Mouse (Mus musculus): ENCODE data around the gene Dnpep. TPM values are rescaled to one million over a fixed set of nuclear protein-coding genes. Genes with fewer than 3 reads are reported as not detected.

The Dnpep gene
- polyA plus RNA-seq, 1 experiment from 2014 or later = 115 TPM

GRCm38 (mm10) chr1:75357261-75357660 lies 39.5 kb upstream of the Dnpep start:
- H3K9me3 ChIP-seq (ENCODE audit: control insufficient read depth, low read length) = no peaks in the 10 kb centered on the region
- peaks cover 29% of the 10 kb centered on the region for H3K27me3 ChIP-seq (replicated peaks; ENCODE audit: control insufficient read depth, insufficient read depth, low read length)
- 64% methylated on average over 7 of the region's 7 CpGs for WGBS
- H3K4me2 ChIP-seq (ENCODE audit: low read depth, low read length) = no peak overlapping the region
- H3K36me3 ChIP-seq (ENCODE audit: control insufficient read depth, insufficient read depth, low read length) = no peaks in the 10 kb centered on the region
- no peak for ATAC-seq (ENCODE audit: low read depth)
- H3K4me3 ChIP-seq (ENCODE audit: low read depth, low read length) = no peak overlapping the region
- no peak overlapping the region for H3K27ac ChIP-seq (replicated peaks; ENCODE audit: low read depth, low read length)
- peaks cover 22% of the 10 kb centered on the region for H3K4me1 ChIP-seq (ENCODE audit: control insufficient read depth, insufficient read depth, low read length)
- no peak overlapping the region for H3K9ac ChIP-seq (ENCODE audit: low read depth, low read length)
- DNase-seq (ENCODE audit: low spot score) = peak; percentile 59

GRCm38 (mm10) chr1:75349275-75349674 lies 31.5 kb upstream of the Dnpep start:
- Histone ChIP-seq H3K36me3 (ENCODE audit: control insufficient read depth, insufficient read depth, low read length) (no peaks in the 10 kb centered on the region), H3K4me3 (ENCODE audit: low read depth, low read length) (no peak overlapping the region), H3K27me3 (replicated peaks; ENCODE audit: control insufficient read depth, insufficient read depth, low read length) (no peaks in the 10 kb centered on the region), H3K9ac (ENCODE audit: low read depth, low read length) (no peak overlapping the region), H3K27ac (replicated peaks; ENCODE audit: low read depth, low read length) (no peak overlapping the region), H3K9me3 (ENCODE audit: control insufficient read depth, low read length) (no peaks in the 10 kb centered on the region), H3K4me1 (ENCODE audit: control insufficient read depth, insufficient read depth, low read length) (peaks cover 12% of the 10 kb centered on the region), H3K4me2 (ENCODE audit: low read depth, low read length) (no peak overlapping the region)
- DNase-seq (ENCODE audit: low spot score) (no peak), ATAC-seq (ENCODE audit: low read depth) (no peak)
- 35% methylated on average over 5 of the region's 5 CpGs for WGBS

GRCm38 (mm10) chr1:75347279-75347678 lies 29.5 kb upstream of the Dnpep start:
- Histone ChIP-seq H3K9me3 (ENCODE audit: control insufficient read depth, low read length) (no peaks in the 10 kb centered on the region), H3K9ac (ENCODE audit: low read depth, low read length) (no peak overlapping the region), H3K27me3 (replicated peaks; ENCODE audit: control insufficient read depth, insufficient read depth, low read length) (no peaks in the 10 kb centered on the region), H3K36me3 (ENCODE audit: control insufficient read depth, insufficient read depth, low read length) (no peaks in the 10 kb centered on the region), H3K4me3 (ENCODE audit: low read depth, low read length) (no peak overlapping the region), H3K4me2 (ENCODE audit: low read depth, low read length) (no peak overlapping the region), H3K27ac (replicated peaks; ENCODE audit: low read depth, low read length) (no peak overlapping the region), H3K4me1 (ENCODE audit: control insufficient read depth, insufficient read depth, low read length) (peaks cover 18% of the 10 kb centered on the region)
- DNase-seq (ENCODE audit: low spot score) (no peak), ATAC-seq (ENCODE audit: low read depth) (no peak)
- 79% methylated on average over 5 of the region's 5 CpGs for WGBS

GRCm38 (mm10) chr1:75345036-75345935 lies 27.5 kb upstream of the Dnpep start:
- peak overlapping the region; percentile 52; the same call in 1 of the 2 replicates for H3K27ac ChIP-seq (replicated peaks; ENCODE audit: low read depth, low read length)
- H3K4me3 ChIP-seq (ENCODE audit: low read depth, low read length) = no peak overlapping the region
- peaks cover 18% of the 10 kb centered on the region for H3K4me1 ChIP-seq (ENCODE audit: control insufficient read depth, insufficient read depth, low read length)
- ATAC-seq (ENCODE audit: low read depth) (peak; percentile 50; the same call in 1 of the 2 replicates), DNase-seq (ENCODE audit: low spot score) (peak; percentile 36)
- no peaks in the 10 kb centered on the region for H3K27me3 ChIP-seq (replicated peaks; ENCODE audit: control insufficient read depth, insufficient read depth, low read length)
- no peaks in the 10 kb centered on the region for H3K9me3 ChIP-seq (ENCODE audit: control insufficient read depth, low read length)
- 27% methylated on average over 20 of the region's 20 CpGs for WGBS
- H3K4me2 ChIP-seq (ENCODE audit: low read depth, low read length) = peak overlapping the region; percentile 8; the same call in 1 of the 2 replicates
- no peaks in the 10 kb centered on the region for H3K36me3 ChIP-seq (ENCODE audit: control insufficient read depth, insufficient read depth, low read length)
- no peak overlapping the region for H3K9ac ChIP-seq (ENCODE audit: low read depth, low read length)

- peak; percentile 82 for DNase-seq (ENCODE audit: low spot score)
- no peak overlapping the region for H3K4me3 ChIP-seq (ENCODE audit: low read depth, low read length)
- peak overlapping the region; percentile 52; the same call in 1 of the 2 replicates for H3K27ac ChIP-seq (replicated peaks; ENCODE audit: low read depth, low read length)
- H3K27me3 ChIP-seq (replicated peaks; ENCODE audit: control insufficient read depth, insufficient read depth, low read length) = no peaks in the 10 kb centered on the region
- 0 out of 2 replicates have a peak overlapping the region, but pooled peaks have one; percentile 27 for H3K9ac ChIP-seq (ENCODE audit: low read depth, low read length)
- peak; percentile 67 for ATAC-seq (ENCODE audit: low read depth)
- H3K4me2 ChIP-seq (ENCODE audit: low read depth, low read length) = peak overlapping the region; percentile 8; the same call in 1 of the 2 replicates
- H3K4me1 ChIP-seq (ENCODE audit: control insufficient read depth, insufficient read depth, low read length) = peaks cover 24% of the 10 kb centered on the region
- 7% methylated on average over 15 of the region's 15 CpGs for WGBS
- H3K9me3 ChIP-seq (ENCODE audit: control insufficient read depth, low read length) = no peaks in the 10 kb centered on the region
- H3K36me3 ChIP-seq (ENCODE audit: control insufficient read depth, insufficient read depth, low read length) = no peaks in the 10 kb centered on the region
These were observed 26.7 kb upstream of the Dnpep start for GRCm38 (mm10) chr1:75344291-75345035.

- peaks cover 39% of the 10 kb centered on the region for H3K4me1 ChIP-seq (ENCODE audit: control insufficient read depth, insufficient read depth, low read length)
These were observed 25.2 kb upstream of the Dnpep start for GRCm38 (mm10) chr1:75342874-75343416.

GRCm38 (mm10) chr1:75340519-75340918 lies 22.7 kb upstream of the Dnpep start:
- WGBS = 73% methylated on average over 2 of the region's 2 CpGs
- H3K4me1 ChIP-seq (ENCODE audit: control insufficient read depth, insufficient read depth, low read length) = peaks cover 44% of the 10 kb centered on the region

More at GRCm38 (mm10) chr1:75342874-75343416, 25.2 kb upstream of the Dnpep start:
- Histone ChIP-seq H3K27me3 (replicated peaks; ENCODE audit: control insufficient read depth, insufficient read depth, low read length) (no peaks in the 10 kb centered on the region), H3K4me2 (ENCODE audit: low read depth, low read length) (no peak overlapping the region), H3K27ac (replicated peaks; ENCODE audit: low read depth, low read length) (no peak overlapping the region), H3K9me3 (ENCODE audit: control insufficient read depth, low read length) (no peaks in the 10 kb centered on the region), H3K4me3 (ENCODE audit: low read depth, low read length) (no peak overlapping the region), H3K9ac (ENCODE audit: low read depth, low read length) (no peak overlapping the region), H3K36me3 (ENCODE audit: control insufficient read depth, insufficient read depth, low read length) (no peaks in the 10 kb centered on the region)
- peak; percentile 35; the same call in 1 of the 2 replicates for ATAC-seq (ENCODE audit: low read depth)
- peak; percentile 91 for DNase-seq (ENCODE audit: low spot score)
- 1% methylated on average over 8 of the region's 8 CpGs for WGBS

GRCm38 (mm10) chr1:75339337-75339736 lies 21.5 kb upstream of the Dnpep start:
- 8% methylated on average over 9 of the region's 9 CpGs for WGBS
- H3K4me2 ChIP-seq (ENCODE audit: low read depth, low read length) = no peak overlapping the region
- peaks cover 33% of the 10 kb centered on the region for H3K4me1 ChIP-seq (ENCODE audit: control insufficient read depth, insufficient read depth, low read length)
- no peaks in the 10 kb centered on the region for H3K36me3 ChIP-seq (ENCODE audit: control insufficient read depth, insufficient read depth, low read length)
- H3K9ac ChIP-seq (ENCODE audit: low read depth, low read length) = peak overlapping the region; percentile 35
- H3K4me3 ChIP-seq (ENCODE audit: low read depth, low read length) = no peak overlapping the region
- H3K9me3 ChIP-seq (ENCODE audit: control insufficient read depth, low read length) = no peaks in the 10 kb centered on the region
- DNase-seq (ENCODE audit: low spot score) (peak; percentile 58), ATAC-seq (ENCODE audit: low read depth) (peak; percentile 39)
- H3K27me3 ChIP-seq (replicated peaks; ENCODE audit: control insufficient read depth, insufficient read depth, low read length) = no peaks in the 10 kb centered on the region
- H3K27ac ChIP-seq (replicated peaks; ENCODE audit: low read depth, low read length) = peak overlapping the region; percentile 74

More at GRCm38 (mm10) chr1:75340519-75340918, 22.7 kb upstream of the Dnpep start:
- no peak overlapping the region for H3K9ac ChIP-seq (ENCODE audit: low read depth, low read length)
- H3K4me2 ChIP-seq (ENCODE audit: low read depth, low read length) = no peak overlapping the region
- no peak for DNase-seq (ENCODE audit: low spot score)
- ATAC-seq (ENCODE audit: low read depth) = no peak
- no peaks in the 10 kb centered on the region for H3K9me3 ChIP-seq (ENCODE audit: control insufficient read depth, low read length)
- no peak overlapping the region for H3K4me3 ChIP-seq (ENCODE audit: low read depth, low read length)
- no peaks in the 10 kb centered on the region for H3K36me3 ChIP-seq (ENCODE audit: control insufficient read depth, insufficient read depth, low read length)
- no peaks in the 10 kb centered on the region for H3K27me3 ChIP-seq (replicated peaks; ENCODE audit: control insufficient read depth, insufficient read depth, low read length)
- H3K27ac ChIP-seq (replicated peaks; ENCODE audit: low read depth, low read length) = no peak overlapping the region
